Mouse (Mus musculus) thymus, postnatal 25 days (tissue): ENCODE data around the gene Fstl4.

Experiments used
- DNase-seq: peaks from one replicate; pipeline ENCODE4 v3.0.0; 2022

Fstl4 gene

DNA sequence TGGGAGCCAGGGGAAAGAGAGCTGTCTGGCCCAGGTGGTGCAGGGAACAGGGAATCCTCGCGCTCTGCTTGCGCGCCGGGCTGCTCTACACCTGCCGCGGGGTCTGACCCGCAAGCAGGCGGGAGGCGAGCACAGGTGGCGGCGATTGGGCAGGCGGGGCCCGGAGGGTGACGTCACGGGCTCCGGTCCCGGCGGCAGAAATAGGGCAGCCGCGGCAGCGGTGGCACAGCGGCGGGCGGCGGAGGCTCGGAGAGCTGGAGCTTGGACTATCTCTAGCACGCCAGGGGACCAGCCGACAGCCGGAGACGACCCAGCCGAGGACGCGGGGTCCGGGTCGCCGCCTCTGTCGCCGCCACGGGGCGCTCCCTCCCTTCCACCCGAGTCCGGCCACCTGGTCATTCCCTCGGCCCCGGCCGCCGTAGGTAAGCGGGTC is at the start of gene Fstl4:
Fstl4 (plus strand) TSS at position 174 of the 433 bp plus-strand sequence.
- DNase-seq: peak; percentile 69

DNA sequence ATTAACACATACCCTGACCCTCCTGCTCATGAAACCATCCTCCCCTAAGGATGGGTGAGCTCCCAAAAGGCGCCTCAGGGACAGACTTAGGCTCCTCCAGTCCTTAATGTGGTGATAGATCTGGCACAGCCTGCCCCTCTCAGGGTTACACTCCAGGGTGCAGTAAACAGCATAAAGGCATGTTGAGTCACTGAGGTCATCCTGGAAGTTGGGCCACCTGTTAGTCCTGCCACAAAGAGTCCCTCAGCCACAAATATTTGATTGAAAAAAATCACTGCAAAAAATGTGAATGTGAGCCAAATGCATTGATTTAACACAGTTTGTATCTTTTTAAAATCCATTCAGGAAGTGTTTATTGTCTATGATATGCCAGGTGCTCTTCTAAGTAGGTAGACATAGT is 45.9 kb upstream of the Fstl4 start:
- no peak for DNase-seq

DNA sequence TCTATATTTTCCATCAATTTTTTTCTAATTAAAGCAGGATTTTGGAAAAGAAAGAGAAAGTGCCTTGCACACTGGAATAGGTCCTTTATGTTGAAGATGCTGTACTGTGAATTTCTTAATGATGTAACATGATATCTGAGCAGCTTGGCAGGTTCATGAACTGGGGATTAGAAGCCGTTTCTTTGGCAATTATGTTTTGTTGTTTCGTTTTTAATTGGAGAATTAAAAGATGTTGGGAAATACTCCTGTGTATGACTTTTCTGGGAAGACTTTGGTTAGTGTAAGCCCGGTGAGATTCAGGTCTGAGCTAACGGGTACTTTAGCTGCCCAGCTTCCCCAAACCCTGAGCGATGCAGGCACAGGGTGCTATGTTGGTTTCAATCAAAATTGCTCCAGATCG is 43.3 kb upstream of the Fstl4 start:
- DNase-seq: no peak

DNA sequence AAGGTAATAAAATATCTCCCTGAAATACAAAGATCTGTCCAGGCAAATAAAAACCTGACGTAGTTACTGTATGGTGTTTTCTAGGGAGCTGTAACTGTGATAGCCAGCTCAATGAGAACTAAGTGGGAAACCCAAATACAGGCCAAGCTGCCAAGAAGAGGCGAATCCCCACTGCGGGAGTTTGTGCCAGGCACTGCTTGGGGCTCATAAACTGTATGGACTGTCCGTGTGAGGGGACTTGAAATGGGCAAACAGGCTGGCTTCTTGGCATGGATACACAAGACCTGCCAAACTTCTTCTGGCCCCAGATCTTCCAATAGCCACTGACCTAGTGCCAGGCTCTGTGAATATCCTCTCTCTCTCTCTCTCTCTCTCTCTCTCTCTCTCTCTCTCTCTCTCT is 41.7 kb upstream of the Fstl4 start:
- DNase-seq: no peak

DNA sequence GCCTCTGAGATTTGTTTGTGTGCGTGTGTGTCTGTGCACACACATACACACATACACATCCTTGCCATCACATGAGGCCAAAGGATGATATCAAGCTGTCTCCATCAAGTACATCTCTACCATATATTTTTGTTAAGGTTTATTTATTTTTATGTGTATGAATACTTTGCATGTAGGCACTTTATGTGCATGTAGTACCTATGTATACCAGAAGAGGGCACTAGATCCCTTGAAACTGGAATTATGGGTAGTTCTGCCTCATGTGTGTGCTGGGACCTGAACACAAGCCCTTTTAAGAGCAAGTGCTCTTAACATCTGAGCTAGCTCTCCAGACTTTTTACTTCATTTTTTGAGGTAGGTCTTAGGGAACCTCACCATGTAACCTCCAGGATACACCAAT is 38.4 kb upstream of the Fstl4 start:
- no peak for DNase-seq

DNA sequence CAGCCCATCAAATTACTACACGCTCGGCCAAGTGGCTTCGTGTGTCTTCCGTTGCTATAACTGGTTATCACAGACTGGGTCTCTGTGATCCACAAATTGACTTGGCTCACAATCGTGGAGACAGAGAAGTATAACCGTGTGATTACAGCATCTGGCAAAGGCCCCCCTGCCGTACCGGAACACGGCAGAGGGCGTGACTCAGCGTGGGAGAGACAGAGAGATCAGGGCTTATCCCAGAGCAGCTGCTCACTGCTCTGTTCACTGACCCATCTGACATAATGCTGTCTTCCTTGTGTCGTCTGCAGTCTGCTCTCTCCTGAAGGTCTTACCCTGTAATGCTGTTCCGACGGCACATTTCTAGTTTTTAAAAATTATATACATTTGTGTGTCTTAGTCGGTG is 36.0 kb upstream of the Fstl4 start:
- DNase-seq: no peak

DNA sequence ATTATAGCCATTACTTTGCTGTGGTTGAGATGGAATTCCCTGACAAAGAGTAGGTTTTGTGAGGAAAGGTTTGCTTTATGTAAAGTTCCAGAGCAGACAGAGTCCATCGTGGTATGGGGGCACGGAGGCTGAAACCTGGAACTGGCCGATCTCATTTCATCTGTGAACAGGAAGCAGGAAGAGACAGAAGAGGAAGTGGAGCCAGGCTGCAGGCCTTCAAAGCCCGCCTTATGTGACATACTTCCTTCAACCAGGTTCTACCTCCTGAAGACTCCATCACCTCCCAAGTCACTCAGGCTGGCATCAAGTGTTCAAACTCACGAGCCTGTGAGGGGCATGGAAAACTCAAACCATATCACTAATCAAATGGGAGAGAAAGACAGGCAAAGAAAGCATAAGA is 34.5 kb upstream of the Fstl4 start:
- DNase-seq: no peak

DNA sequence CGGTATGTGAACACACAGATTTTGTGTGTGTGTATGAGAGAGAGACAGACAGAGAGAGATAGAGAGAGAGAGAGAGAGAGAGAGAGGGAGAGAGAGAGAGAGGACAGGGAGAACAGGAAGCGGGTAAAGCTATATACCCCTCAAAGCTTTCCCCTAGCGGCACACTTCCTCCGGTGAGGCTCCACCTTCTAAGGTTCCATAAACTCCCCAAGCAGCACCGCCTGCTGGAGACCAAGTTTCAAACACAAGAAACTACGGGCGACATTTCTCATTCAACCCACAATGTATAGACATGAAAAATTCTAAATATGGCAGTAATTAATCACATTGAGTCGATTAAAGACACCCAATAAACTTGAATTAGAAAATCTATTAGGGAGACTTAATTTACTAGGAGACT is 32.5 kb upstream of the Fstl4 start:
- peak; percentile 4 for DNase-seq

DNA sequence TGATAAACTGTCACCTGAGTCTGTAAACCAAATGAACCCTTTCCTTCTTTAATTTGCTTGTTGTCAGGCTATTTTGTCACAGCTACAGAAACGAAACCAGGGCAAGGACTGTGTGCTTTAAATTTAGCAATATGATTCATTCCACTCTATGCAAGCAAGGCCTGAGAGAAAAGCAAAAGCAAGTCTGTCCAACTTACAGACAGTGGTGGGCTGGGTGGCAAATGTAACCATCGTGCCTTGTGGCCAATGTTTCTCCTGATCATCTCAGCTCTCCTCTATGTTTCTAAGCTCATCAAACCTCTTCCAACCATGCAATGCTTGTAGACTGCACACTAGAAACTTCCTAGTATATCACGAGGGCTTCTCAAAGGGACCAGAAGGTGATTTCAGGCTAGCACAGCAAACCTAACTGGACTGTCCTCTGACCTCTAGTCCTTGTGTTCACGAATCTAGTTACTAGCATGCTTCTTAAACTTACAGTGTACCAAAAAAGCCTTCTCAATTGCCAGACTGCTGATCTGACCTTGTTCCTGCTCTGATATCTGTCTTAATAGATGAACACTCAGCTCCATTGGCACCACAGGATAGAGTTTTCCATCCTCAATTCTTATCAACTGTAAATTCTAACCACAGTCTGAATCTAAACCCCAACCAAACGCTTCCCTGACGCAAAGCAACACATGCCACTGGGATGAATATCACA is 29.8 kb upstream of the Fstl4 start:
- DNase-seq: no peak

DNA sequence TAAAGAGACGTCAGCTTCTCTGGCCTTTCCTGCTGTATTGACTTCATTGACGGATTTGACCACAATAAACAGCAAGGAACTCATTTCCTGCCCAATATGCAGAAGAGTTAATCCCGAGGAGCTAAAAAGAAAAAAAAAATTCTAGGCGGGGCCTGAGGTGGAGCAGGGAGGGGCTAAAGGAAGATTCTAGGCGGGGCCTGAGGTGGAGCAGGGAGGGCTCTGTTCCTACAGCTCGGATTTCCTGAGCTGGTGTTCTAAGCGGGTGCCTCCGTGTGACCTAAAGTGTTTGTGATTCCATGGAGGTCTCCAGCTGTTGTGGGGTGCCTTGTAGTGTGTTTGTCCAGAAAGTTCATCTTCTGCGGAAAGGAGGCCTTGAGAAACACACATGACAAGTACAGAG is 25.2 kb upstream of the Fstl4 start:
- no peak for DNase-seq

DNA sequence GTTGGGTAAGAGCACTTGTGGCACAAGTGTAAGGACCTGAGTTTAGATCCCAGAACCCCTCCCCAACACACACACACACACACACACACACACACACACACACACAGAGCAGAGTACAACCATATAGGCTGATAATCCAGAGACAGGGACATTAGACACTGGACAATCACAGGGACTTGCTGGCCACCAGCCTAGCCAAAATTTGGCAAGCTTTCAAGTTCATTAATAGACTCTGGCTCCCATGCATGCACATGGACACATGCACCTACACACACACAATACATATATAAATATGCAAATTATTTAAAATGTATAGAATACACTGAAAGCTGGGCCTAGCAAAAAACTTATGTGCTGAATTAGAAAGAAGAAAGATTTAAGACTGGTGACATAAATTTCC is 24.0 kb upstream of the Fstl4 start:
- no peak for DNase-seq

DNA sequence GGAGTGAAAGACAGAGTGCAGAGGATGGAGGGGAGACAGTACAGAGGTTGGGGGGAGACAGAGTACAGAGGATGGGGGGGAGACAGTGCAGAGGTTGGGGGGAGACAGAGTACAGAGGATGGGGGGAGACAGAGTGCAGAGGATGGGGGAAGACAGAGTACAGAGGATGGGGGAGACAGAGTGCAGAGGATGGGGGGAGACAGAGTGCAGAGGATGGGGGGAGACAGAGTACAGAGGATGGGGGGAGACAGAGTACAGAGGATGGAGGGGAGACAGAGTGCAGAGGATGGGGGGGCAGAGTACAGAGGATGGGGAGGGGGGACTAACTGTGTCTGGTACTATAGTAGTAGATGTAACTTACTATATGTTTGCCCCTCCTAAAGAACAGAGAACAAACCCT is 20.5 kb upstream of the Fstl4 start:
- DNase-seq: no peak

DNA sequence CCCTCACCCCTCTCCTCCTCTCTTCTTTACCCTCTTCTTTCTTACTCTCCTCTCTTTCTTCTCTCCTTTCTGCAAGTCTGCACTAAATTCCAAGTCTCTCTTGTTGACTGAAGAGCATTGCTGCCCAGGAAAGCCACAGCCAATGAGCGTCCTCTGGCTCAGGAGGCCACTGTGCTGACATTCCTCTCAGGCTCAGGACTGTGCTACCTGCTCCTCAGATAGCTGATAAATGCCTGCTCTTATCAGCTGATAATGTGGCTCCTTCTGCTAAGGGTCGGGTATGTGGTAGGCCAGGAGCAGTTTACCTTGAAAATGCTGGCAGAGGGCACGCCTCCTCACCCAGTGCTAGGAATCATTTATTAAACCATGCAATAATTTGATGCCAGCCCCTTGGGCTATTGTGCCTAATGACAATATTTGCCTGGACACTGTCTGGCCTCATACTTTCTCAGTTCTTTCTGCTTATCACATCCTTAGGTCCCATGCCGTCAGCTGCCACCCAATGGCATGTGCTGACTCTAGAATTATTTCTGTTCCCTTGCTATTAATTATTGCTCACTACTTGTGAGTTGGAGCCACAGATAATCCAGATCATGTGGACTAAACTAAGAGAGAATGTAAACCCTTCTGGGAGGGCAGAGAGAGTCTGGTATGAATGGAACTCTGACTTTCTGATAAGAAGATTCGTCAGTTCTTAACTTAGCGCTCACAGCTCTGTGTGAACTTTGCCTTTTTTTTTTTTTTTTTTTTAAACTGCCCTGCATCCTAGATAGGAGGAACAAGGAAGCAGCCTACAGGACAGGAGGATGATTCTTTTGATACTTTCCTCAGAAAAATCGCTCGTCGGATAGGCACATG is 19.6 kb upstream of the Fstl4 start:
- DNase-seq: no peak

DNA sequence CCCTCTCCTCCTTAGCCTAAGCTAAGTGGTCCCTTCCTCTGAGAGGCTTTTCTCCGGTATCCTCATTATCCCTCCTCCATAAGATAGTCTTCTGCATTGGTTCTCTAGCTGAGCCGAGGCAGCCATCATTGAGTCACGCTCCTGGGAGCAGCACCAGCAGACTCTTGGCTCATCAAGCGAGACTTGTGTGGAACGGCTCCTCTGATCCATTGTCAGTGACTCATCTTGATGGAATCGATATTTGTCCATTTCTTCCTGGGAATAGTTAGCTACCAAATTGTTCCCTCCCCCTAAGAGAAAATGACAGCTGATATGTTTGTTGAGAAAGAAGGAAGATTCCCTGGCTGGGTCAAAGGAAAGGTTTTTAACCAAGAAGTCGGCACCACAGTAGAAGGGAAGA is 17.2 kb upstream of the Fstl4 start:
- no peak for DNase-seq

DNA sequence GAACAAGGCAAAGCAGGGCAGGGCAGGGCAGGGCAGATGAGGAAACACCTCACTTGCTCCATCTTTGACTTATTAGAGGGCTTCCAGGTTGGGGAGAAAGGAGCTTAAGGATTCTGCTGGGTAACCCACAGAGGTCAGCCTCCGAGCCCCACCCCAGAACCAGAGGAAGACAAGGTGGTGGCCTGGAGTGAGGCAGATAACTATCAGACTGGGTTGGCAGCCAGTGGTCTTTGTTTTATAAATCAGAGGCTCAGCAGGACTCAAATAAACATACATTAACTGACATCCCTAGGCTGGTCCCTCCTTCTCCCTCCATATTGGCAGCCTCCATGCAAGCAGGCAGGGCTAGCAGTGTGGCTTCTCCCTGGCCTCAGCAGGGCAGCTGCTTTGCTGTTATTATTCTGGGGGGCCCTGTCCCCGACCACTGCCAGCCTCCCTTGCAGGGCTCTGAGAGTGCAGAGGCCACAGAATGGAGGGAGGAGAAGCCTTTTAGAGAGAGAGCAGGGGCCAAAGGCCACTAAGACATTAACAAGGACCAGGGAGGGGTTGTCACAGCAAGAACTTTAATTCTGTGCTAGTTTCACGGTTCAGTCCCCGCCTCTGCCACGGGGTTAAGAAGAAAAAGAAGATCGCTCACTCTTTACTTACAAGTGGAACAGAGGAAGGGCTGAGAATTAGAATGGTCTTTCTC is 16.5 kb upstream of the Fstl4 start:
- no peak for DNase-seq

DNA sequence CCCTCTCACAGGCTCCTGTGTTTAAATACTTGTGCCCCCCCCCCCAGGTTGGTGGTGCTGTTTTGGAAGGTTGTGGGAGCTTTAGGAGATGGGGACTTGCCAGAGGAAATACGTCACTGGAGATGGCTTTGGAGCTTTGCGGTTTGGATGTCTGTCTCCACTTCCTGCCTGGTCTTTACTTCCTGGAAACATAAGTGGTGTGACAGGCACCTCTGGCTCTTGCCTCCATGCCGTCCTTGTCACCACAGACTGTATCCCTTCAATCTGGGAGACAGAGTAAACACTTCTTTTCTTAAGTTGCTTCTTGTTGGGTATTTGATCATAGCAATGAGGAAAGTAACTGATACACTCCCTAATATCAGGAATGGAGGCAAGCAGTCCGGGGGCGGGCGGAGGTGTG is 14.4 kb upstream of the Fstl4 start:
- peak; percentile 2 for DNase-seq

DNA sequence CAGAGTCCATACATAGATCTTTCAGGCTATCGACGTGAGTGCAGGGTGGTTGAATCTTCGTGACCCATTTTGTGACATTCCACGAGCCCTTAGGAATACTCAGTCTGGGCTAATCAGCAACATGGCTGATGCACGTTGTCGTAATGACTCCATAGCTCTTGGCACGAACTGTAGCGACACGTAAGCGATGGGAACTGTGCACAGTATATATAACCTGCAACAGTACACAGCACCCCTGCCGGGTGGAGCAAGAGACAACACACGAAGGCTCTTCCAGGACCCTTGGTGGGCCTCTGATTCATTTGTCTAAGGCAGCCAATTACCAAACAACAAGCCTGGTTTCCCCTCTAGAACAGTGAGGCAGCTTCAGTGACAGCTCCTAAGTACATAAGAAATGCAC is 11.9 kb upstream of the Fstl4 start:
- no peak for DNase-seq

DNA sequence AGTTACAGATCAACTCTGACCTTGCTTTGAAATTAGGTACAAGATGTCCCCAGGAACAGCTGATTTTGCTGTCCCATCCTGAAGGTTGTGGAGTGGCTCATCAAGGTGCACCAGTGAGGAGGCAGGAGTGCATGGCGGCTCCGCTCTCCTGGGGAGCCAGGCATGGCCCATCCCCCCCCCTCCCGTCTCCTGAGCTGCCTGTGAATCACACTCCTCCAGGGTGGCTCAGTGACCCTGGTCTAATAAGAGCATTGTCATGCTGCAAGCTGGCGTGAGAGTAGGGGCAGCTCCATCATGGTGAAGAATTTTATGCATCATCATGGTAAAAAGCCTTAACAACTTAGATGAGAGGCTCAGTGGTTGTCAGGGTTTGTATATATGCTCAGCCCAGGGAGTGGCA is 11.2 kb upstream of the Fstl4 start:
- no peak for DNase-seq

DNA sequence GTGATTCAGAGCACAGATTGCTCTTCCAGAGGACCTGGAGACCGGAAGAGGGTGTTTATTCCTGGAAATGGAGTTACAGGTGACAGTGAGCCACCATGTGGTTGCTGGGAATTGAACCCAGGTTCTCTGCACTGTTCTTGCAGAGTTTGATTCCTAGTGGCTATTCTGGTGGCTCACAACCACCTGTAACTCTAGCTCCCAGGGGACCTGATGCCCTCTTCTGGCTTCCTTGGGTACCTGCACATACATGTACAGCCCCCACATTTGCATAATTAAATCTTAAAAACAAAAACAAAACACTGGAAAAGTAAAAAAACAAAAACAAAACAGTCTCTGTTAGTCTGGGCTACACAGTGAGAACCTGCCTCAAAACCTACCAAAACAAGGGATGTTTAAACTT is 2.6 kb upstream of the Fstl4 start:
- DNase-seq: peak; percentile 5

DNA sequence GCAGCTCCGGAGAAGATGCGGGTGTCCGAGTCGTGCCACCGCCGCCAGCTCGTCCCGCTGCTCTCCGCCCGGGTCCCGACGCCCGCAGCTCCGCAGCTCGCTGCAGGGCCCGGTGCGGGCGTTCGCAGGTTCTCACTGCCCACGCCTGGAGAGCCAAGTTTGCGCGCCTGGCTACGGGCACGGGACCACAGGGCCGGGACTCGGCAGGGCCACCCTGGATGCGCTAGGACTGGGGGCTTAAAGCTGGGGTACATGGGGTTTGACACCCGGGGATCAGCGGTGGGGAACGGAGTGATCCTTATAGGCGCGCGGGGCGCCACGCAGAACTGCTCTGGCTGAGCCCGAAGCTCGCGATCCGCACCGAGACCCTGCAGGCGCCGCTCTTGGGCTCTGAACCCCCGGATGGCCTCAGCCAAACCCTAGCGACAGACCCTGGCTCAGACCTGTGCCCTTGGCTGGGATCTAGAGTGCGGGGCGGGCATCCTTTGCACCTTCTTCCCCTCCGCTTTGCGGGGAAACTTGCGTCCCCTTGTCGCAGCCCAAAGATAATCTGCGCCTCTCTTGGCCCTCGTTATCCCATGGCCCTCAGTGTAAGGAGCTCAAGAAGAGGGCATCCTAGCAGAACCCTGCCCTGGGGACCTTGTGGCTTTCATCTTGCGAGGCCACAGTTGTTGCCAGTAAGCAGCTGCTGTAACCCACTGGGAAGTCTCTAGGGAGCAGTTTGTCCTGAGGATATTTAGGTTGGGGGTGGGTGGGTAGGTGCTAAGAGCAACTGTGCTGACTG is 652 bp downstream of the Fstl4 start:
- peak; percentile 5 for DNase-seq

DNA sequence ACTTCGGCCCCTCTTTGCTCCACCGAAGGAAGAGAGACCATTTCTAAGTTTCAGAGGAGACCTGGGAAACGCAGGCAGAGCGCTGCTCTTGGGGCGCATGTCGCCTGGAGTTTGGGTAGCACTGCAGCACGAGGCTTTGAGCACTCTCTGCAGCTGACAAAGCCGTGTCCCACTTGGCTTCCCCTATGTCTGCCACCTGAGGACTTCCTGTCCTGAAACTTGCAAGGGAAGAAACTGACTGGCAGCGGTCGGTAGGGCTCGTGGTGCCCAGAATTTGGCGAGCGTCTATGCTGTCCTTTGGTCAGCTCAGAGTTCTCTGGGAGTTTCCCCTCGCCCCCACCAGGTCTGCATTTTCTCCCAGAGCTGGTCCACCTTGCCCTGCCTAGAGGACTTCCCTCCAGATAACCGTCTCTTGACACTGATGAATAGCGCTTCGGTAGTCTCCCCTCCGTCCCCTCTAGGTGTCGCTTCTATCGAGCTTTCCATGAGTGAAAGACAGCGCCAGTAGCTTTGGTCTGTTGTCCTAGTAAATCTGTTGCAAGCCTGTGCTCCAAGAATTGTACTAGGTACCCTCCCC is 1.3 kb downstream of the Fstl4 start:
- DNase-seq: peak; percentile 40

DNA sequence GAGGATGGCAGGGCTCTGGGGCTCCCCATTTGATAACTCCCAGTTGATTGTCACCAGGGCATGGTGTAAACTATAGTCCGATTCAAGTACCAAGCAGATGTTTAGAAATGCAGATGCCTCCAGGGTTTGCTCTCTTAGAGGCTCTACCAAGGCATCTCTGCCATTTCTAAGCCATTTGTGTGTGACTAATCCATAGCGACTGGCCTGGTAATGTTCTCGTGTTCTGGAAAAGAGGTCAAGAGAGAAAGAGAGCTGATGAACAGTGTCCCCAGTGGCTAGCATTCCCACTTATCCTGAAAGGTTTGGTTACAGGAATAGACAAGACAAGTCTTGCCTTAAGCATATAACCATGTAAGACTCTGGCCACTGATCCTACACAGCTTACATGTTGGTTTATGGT is 3.5 kb downstream of the Fstl4 start:
- DNase-seq: no peak

DNA sequence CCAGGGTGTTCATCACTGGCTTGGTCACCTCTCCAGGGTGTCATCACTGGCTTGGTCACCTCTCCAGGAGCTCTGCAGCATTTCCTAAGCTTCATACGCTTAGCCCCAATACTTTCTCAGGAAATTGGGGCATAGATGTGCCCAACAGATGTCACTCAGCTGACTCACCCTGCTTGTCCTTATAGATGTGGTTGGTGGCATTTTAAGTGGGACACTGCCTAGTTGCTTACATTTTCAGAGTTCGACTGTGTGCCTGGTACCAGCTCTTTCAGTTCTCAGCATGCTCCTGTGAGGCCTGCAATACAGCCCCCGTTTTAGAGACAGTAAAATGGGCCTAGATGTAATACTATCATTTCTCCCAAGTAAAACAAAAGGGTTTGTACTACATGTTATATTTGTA is 8.6 kb downstream of the Fstl4 start:
- no peak for DNase-seq
